8 mouse cellular contexts compared by ENCODE assay signal in the genomic region with DNA sequence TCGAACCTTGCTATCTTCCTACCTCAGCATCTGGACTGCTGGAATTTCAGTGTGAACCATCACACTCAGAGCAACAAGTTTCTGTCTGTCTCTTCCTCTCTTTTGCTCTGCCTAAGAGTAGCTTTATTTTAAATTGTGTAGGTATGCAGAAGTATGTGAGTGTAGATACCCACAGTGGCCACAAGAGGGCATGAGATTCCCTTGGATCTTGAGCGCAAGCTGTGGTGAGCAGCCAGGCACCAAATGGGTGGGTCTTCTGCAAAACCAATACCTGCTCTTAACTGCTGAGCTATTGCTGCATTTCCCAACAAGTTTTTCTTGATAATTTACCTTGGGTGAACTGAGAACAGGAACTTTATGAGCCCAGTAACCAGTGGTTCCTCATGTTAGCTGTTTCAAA. TPM values are rescaled to one million over a fixed set of nuclear protein-coding genes. Genes with fewer than 3 reads are reported as not detected.
DNase-seq lines count a peak whose midpoint lies in the region; ATAC-seq and TF ChIP-seq lines count a peak whose summit lies in the region.

No protein-coding gene starts in this region.

- ATAC-seq in forebrain, embryonic 14.5 days = no peak
- ATAC-seq in forebrain, embryonic 13.5 days = no peak
- ATAC-seq in intestine, postnatal 0 days = no peak
- ATAC-seq in megakaryocyte progenitor cell, adult 5-6 weeks (replicated peaks; ENCODE audit: poor library complexity) = peak; percentile 83

- 58% methylated on average over 2 of the region's 2 CpGs for whole genome bisulfite sequencing in forebrain, embryonic 14.5 days
- 59% methylated on average over 2 of the region's 2 CpGs for WGBS in forebrain, embryonic 13.5 days
- WGBS in intestine, postnatal 0 days = 86% methylated on average over 2 of the region's 2 CpGs

- no peaks in the 10 kb centered on the region for H3K4me1 ChIP-seq in forebrain, embryonic 14.5 days (ENCODE audit: control insufficient read depth, insufficient read depth, low read length)
- H3K4me1 ChIP-seq in forebrain, embryonic 13.5 days = no peaks in the 10 kb centered on the region
- H3K4me1 ChIP-seq in bone marrow macrophage, adult 2 months (ENCODE audit: control insufficient read depth, insufficient read depth, low read length) = no peaks in the 10 kb centered on the region
- no peaks in the 10 kb centered on the region for H3K4me1 ChIP-seq in intestine, postnatal 0 days (replicated peaks; ENCODE audit: control insufficient read depth, insufficient read depth, low read length)

- no peak overlapping the region for H3K4me3 ChIP-seq in forebrain, embryonic 14.5 days (ENCODE audit: low read depth, low read length)
- H3K4me3 ChIP-seq in forebrain, embryonic 13.5 days = no peak overlapping the region
- no peak overlapping the region for H3K4me3 ChIP-seq in bone marrow macrophage, adult 2 months (ENCODE audit: insufficient read depth, low read length)
- no peak overlapping the region for H3K4me3 ChIP-seq in intestine, postnatal 0 days (ENCODE audit: low read depth, low read length)

- no peaks in the 10 kb centered on the region for H3K9me3 ChIP-seq in forebrain, embryonic 14.5 days (replicated peaks; ENCODE audit: control insufficient read depth, low read length)
- H3K9me3 ChIP-seq in forebrain, embryonic 13.5 days (replicated peaks) = no peaks in the 10 kb centered on the region
- no peaks in the 10 kb centered on the region for H3K9me3 ChIP-seq in intestine, postnatal 0 days (ENCODE audit: control insufficient read depth)

- peak; percentile 69 for DNase-seq in forebrain, embryonic 14.5 days (ENCODE audit: low spot score)
- DNase-seq in right cerebral cortex, adult 2 months (ENCODE audit: low spot score in 2 of 2) = peak; percentile 29 to 31
- DNase-seq in right cerebral cortex, postnatal 36 days (ENCODE audit: low spot score in 2 of 2) = no peak
- no peak for DNase-seq in cerebellum, adult 9-10 months

- no peak overlapping the region for H3K27ac ChIP-seq in forebrain, embryonic 14.5 days (ENCODE audit: low read depth, low read length)
- no peak overlapping the region for H3K27ac ChIP-seq in forebrain, embryonic 13.5 days
- no peak overlapping the region for H3K27ac ChIP-seq in bone marrow macrophage, adult 2 months (ENCODE audit: insufficient read depth, low read depth, low read length)
- no peak overlapping the region for H3K27ac ChIP-seq in intestine, postnatal 0 days (ENCODE audit: low read depth, low read length)

- H3K27me3 ChIP-seq in forebrain, embryonic 14.5 days (replicated peaks; ENCODE audit: control insufficient read depth, insufficient read depth, low read length) = no peaks in the 10 kb centered on the region
- no peaks in the 10 kb centered on the region for H3K27me3 ChIP-seq in forebrain, embryonic 13.5 days
- H3K27me3 ChIP-seq in intestine, postnatal 0 days (replicated peaks; ENCODE audit: control insufficient read depth, insufficient read depth, low read length) = no peaks in the 10 kb centered on the region

- H3K4me2 ChIP-seq in forebrain, embryonic 14.5 days (ENCODE audit: low read length) = no peak overlapping the region
- H3K4me2 ChIP-seq in forebrain, embryonic 13.5 days = no peak overlapping the region
- no peak overlapping the region for H3K4me2 ChIP-seq in intestine, postnatal 0 days (replicated peaks; ENCODE audit: low read depth)

- no peaks in the 10 kb centered on the region for H3K36me3 ChIP-seq in forebrain, embryonic 14.5 days (ENCODE audit: control insufficient read depth, insufficient read depth, low read length)
- no peaks in the 10 kb centered on the region for H3K36me3 ChIP-seq in forebrain, embryonic 13.5 days (ENCODE audit: poor library complexity, severe bottlenecking)
- H3K36me3 ChIP-seq in intestine, postnatal 0 days (ENCODE audit: control insufficient read depth, insufficient read depth) = no peaks in the 10 kb centered on the region

- no peak for TF ChIP-seq POLR2A in bone marrow macrophage, adult 2 months (IDR thresholded peaks at IDR 0.05; ENCODE audit: borderline replicate concordance, low read depth, low read length)

- no peak overlapping the region for H3K9ac ChIP-seq in forebrain, embryonic 14.5 days (ENCODE audit: low read length)
- H3K9ac ChIP-seq in forebrain, embryonic 13.5 days = no peak overlapping the region
- H3K9ac ChIP-seq in intestine, postnatal 0 days (ENCODE audit: low read depth, low read length) = no peak overlapping the region

- TF ChIP-seq CTCF in bone marrow macrophage, adult 2 months (IDR thresholded peaks at IDR 0.05; ENCODE audit: low read depth, low read length) = peak; percentile 88
- peak; percentile 83 for TF ChIP-seq CTCF in intestine, postnatal 0 days (IDR thresholded peaks at IDR 0.05; ENCODE audit: low read depth)

RNA-seq across cellular contexts. Expression of a gene that starts 29.6 kb away (rescaled TPM):
- polyA plus RNA-seq in forebrain, embryonic 14.5 days (2014; fragmentation: Nextera tagmentation; extraction: Ambion mirVana) = 41.9 and 43.4 TPM in 2 replicates
- polyA plus RNA-seq in forebrain, embryonic 13.5 days (2015; fragmentation: Nextera tagmentation; extraction: Ambion mirVana) = 48.7 and 50.5 TPM in 2 replicates
- 20.1 and 26.5 TPM in 2 replicates for polyA plus RNA-seq in bone marrow macrophage, adult 2 months (2012; ENCODE audit: insufficient read depth, insufficient read length, missing spikeins)
- 31.3 and 33.4 TPM in 2 replicates for polyA plus RNA-seq in intestine, postnatal 0 days (2015; fragmentation: Nextera tagmentation; extraction: Ambion mirVana)
- total RNA-seq in megakaryocyte progenitor cell, adult 5-6 weeks (2015) = 67.2 and 69.9 TPM in 2 replicates
- total RNA-seq in megakaryocyte progenitor cell, adult 5-6 weeks (2017) = 46.5 and 47.4 TPM in 2 replicates

Comparison
In these comparisons a context has a peak if more than half of its experiments do, and no peak if none do; other contexts are left out.
1. DNase-seq: peak in forebrain, embryonic 14.5 days (single experiment) and right cerebral cortex, adult 2 months (2 of 2); none in right cerebral cortex, postnatal 36 days (0 of 2) and cerebellum, adult 9-10 months (single experiment).